Mouse (Mus musculus) right cerebral cortex, postnatal 10 days (tissue): ENCODE results near the gene Cuedc1.
A peak's percentile ranks its signal among the peaks of the same experiment; 100 is the strongest.

Experiments
- DNase-seq, 2 experiments: peaks; one replicate each; pipeline ENCODE4 v3.0.0; 2021; ENCODE audit warnings: low spot score in 2 of 2

The Cuedc1 gene

DNA sequence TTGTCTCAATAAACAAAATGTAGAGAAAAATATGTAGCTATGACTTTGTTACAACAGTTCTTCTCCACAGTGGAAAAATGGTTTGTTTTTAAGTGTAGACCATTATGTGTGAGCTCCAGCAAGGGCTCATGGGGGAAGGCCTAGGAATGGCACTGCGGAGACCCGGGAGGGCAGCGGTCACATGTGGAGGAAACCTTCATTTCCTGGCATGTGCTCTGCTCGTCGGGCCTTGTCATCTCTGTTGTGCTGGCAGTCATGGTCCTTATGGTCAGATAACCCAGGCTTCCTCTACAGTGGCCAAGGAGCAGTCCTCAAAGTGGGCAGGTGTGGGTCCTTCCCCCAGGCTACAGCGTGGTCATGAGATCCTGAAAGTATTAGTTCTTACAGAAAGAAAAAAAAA, 14.2 kb upstream of the Cuedc1 start:
- no peak for DNase-seq

DNA sequence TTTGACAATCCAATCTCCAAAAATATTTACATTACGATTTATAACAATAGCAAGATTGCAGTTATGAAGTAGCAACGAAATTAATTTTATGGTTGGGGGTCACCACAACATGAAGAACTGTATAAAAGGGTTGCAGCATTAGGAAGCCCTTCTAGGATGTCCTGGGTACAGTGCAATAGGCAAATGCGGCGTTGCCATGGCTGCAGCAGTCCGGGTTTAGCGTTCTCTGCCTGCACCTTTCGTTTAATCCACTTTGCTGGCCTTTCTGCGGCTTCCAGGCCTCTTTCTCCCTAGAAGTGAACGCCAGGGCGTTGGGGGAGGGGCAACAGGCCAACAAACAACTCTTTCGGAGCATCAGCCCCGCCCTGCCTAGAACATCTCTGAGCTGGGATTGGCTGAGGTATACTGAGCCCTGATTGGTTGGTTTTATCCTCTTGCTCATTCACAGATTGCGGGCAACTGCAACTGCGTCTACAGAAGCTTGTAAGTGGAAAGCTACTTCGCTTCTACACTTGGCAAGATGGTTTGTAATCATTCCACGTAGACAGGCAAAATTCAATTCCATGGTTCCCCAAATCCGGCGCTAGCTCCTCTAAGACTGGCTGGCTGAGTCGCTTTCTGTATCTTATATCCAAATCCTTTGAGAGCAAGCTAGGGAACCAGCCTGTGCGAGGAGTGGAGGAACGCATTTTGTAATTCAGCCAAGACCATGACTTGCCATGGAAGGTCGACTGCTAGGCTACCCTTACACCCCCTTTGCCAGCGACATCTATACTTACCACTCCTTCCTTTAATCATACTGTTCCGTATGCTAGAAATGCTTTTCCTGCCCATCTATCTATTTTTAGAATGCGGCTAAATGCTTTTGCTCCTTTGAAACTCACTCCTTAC, 10.9 kb upstream of the Cuedc1 start:
- DNase-seq: peak; percentile 95

GRCm38 (mm10) chr11:88089150-88089549, 8.7 kb upstream of the Cuedc1 start:
- DNase-seq: no peak

- no peak for DNase-seq
These were observed 7.6 kb upstream of the Cuedc1 start for GRCm38 (mm10) chr11:88090293-88090692.

DNA sequence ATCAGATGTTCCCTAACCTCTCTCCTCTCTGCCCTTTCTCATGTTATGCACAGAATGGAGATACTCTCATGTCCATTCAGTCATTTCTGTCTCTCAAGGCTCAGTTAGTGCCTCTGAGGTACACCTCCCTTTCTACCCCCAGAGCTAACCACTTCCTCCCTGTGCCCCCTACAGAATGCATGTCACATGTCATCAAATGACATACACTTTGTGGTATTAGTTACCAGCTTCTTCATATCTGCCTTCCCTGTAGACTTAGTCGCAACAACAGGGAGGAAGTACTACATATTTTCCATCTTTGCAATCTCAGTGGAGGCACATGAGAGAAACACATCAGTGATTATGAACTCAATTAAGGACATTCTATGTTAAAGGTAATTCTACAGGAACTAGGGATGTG, 5.9 kb upstream of the Cuedc1 start:
- no peak for DNase-seq

- DNase-seq: peak in 1 of 2 experiments; percentile 32
These were observed 685 bp upstream of the Cuedc1 start for GRCm38 (mm10) chr11:88097173-88097572.

DNA sequence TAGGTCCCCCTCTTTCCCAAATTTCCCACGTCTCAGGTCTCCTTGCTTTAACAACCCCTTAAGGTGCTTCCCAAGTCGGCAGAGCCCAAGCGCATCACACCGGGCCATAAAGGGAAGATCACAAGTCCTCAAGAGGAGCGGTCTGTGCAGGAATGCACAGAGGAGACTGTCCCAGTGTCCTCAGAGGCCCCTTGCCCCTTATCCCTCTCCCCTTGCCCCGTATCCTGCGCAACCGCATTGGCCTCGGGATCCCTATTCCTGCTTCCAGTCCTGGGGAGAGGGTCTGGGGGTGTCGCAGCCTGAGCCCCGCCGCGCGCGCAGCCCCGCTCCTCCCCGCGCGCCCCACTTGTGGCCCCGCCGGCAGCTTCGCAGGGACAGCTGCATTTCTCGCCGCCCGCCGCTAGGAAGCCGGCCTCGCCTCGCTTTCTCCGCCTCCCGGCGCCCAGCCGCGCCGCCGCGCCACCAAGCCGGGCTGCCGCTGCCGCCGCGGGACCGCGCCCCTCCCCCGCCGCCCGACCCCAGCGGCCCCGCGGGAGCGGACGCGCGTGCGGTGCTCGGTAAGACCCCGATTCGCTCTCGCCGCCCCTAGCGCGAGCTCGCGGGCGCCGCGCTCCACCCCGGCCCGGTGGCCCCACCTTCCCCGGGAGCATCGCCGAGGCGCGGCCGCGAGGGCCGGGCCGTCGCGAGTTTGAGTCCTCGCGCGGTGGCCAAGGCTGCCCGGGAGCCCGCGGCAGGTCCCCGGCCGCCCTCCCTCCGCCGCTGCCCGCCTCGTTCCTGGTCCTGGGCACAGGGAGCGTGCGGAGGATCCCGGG, 1.1 kb downstream of the Cuedc1 start:
- peak; percentile 81 to 85 for DNase-seq

- peak; percentile 56 to 70 for DNase-seq
These were observed 1.8 kb downstream of the Cuedc1 start for GRCm38 (mm10) chr11:88099599-88100023.

GRCm38 (mm10) chr11:88100170-88100569, 2.3 kb downstream of the Cuedc1 start:
- DNase-seq: no peak

GRCm38 (mm10) chr11:88103214-88103941, 5.5 kb downstream of the Cuedc1 start:
- DNase-seq: no peak

DNA sequence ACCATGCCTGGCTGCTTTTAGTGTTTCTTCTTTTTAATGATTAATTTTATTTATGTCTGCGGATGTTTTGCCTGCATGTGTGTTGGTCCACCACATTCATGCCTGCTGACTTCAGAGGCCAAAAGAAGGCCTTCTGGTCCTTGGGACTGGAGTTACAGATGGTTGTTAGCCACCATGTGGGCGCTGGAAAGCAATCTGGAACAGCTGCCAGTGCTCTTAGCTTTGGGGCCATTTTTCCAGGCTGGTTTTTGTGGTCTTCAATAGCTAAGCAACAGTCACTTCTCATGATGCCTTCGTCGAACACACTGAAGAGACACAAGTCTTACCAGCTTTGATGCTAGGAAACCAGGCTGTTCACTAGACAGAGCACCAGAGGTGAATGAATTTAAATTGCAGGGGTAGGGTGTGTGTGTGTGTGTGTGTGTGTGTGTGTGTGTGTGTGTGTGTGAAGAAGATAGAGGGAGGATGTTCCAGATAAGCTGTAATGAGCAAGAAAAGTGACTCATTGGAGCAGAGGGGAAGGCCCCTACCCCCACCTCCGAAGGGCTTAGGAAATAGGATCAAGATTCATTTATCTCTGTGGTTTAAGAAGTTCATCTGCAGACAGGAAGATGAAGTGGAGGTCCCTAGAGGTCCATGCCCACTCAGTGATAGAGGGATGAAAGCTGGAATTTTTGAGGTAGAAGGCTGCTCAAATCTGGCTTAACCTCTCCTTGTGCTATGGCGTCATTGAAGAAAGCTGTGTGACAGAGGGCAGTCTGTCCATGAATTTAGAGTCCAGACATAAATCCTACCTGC, 7.8 kb downstream of the Cuedc1 start:
- no peak for DNase-seq

DNA sequence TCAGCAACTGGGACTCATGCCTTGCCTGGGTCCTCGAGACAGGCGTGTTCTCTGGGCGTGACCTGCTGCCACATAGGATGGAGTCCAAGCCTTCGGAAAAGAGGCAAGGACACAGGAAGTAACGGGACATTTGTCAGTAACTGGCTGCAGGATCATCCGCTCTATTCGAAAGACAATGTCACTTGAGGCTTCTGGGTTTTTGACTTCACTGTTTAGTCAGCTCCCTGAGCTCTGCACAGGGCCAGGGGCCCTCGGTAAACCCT, 8.4 kb downstream of the Cuedc1 start:
- DNase-seq: no peak

DNA sequence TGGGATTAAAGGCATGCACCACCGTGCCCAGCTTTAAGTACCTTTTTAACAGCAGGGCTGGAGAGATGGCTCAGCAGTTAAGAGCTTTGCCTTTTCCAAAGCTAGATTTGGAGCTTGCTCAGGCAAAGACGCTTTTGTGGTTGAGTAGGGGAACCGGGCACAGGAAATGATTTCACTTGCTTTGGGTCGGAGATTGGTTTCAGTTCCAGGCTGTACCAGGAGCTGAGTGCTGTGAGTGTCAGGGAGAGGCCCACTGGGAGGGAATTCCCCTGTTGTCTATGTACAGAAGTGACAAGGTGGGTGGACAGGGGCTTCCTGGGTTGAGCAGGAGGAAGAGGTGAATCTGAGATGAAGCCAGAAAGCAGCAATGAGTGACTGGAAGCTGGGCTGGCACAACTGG, 9.5 kb downstream of the Cuedc1 start:
- DNase-seq: no peak

- DNase-seq: no peak
These were observed 12.3 kb downstream of the Cuedc1 start for GRCm38 (mm10) chr11:88110031-88110594.

GRCm38 (mm10) chr11:88112078-88112477, 14.2 kb downstream of the Cuedc1 start:
- no peak for DNase-seq

- DNase-seq: no peak
These were observed 14.9 kb downstream of the Cuedc1 start for GRCm38 (mm10) chr11:88112677-88113333.

DNA sequence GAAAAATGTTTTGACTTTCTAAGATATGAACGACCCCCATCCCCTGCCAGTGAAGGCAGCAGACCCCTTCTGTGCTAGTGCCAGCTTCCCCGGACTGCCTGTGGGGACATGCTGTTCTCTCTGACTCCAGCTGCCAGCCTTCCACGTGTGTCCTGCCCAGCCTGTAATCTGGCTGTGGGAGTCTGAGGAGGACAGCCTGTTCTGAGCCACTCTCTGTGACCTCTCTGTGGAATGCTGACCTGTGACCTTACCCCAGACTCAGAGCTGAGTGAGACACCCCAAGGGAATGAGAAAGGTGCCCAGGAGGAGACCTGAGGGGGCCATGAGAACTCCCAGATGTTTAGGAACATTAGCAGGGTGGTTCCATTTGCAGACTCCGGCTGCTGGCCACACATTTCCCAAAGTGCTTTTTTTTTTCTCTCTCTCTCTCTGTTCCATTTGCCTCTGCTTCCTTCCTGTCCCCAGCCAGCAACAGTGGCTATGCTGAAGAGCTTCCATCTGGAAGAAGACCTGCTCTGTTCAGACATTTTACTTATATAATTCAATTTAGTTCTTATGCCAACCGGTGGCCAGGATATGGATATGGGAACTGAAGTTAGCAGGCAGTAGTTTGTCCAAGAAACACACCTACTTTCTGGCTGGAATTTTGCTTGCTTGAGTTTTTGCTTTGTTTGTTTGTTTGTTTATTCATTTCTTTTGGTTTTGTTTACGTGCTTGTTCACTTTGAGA, 15.8 kb downstream of the Cuedc1 start:
- DNase-seq: peak; percentile 43 to 46

- peak; percentile 53 to 58 for DNase-seq
These were observed 17.0 kb downstream of the Cuedc1 start for GRCm38 (mm10) chr11:88114871-88115301.

GRCm38 (mm10) chr11:88116568-88116967, 18.7 kb downstream of the Cuedc1 start:
- no peak for DNase-seq
